Mouse (Mus musculus): ENCODE results near the gene Adamts4.

Gene Adamts4

GRCm38 (mm10) chr1:171275144-171275734 is 25.0 kb downstream of the Adamts4 start:
- Histone ChIP-seq H3K27me3 (ENCODE audit: control insufficient read depth, insufficient read depth, low read length, poor library complexity, severe bottlenecking) (no peaks in the 10 kb centered on the region), H3K36me3 (ENCODE audit: control insufficient read depth, insufficient read depth, low read length, poor library complexity, severe bottlenecking) (peaks cover 12% of the 10 kb centered on the region; the same call in 1 of the 2 replicates)
- DNase-seq (ENCODE audit: low read depth, low spot score), result no peak

GRCm38 (mm10) chr1:171276110-171276748 is 26.0 kb downstream of the Adamts4 start:
- no peak for DNase-seq (ENCODE audit: low read depth, low spot score)
- H3K27me3 ChIP-seq (ENCODE audit: control insufficient read depth, insufficient read depth, low read length, poor library complexity, severe bottlenecking), result no peaks in the 10 kb centered on the region
- peaks cover 12% of the 10 kb centered on the region; the same call in 1 of the 2 replicates for H3K36me3 ChIP-seq (ENCODE audit: control insufficient read depth, insufficient read depth, low read length, poor library complexity, severe bottlenecking)

DNA sequence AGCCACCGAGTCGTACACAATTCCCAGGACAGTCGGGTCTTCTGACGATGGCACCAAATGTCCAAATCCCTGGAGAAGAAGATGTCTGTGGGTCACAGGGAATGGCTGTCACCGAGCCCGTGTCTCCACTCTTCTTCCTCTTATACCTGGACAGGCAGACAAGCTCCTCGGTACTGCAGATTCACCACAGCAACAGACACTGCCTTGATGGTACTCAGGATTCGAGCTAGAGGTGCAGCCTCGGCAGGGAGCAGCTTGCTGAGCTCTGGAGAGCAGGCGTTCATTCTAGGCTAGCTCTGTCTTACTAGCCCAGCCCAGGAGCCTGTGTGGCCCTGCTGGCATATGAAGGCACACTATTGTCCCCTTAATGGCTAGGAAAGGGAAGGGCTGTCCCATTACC is 27.5 kb downstream of the Adamts4 start:
- no peaks in the 10 kb centered on the region for H3K27me3 ChIP-seq (ENCODE audit: control insufficient read depth, insufficient read depth, low read length, poor library complexity, severe bottlenecking)
- peaks cover 12% of the 10 kb centered on the region; the same call in 1 of the 2 replicates for H3K36me3 ChIP-seq (ENCODE audit: control insufficient read depth, insufficient read depth, low read length, poor library complexity, severe bottlenecking)
- DNase-seq (ENCODE audit: low read depth, low spot score), result no peak

DNA sequence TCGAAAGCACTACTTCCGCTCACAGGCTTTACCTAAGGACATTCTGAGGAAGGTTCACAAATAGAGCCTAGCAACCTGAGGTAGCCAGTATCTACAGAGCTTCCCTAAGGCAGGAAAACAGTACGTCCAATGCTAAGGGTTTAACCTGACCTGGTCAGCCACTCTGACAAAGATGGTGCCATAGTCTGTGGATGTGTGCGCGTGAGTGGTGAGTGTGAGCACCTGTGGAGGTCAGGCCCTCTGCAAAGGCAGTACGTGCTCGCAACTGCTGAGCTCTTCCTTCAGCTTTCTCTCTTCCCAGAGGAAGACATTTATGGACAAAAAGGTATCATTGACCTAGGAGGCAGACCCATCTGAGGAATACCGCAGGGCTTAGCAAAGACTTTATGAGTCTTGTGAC is 28.2 kb downstream of the Adamts4 start:
- no peak for DNase-seq (ENCODE audit: low read depth, low spot score)
- H3K36me3 ChIP-seq (ENCODE audit: control insufficient read depth, insufficient read depth, low read length, poor library complexity, severe bottlenecking), result peaks cover 9% of the 10 kb centered on the region; the same call in 1 of the 2 replicates
- H3K27me3 ChIP-seq (ENCODE audit: control insufficient read depth, insufficient read depth, low read length, poor library complexity, severe bottlenecking), result no peaks in the 10 kb centered on the region

- Histone ChIP-seq H3K36me3 (ENCODE audit: control insufficient read depth, insufficient read depth, low read length, poor library complexity, severe bottlenecking) (peaks cover 7% of the 10 kb centered on the region), H3K27me3 (ENCODE audit: control insufficient read depth, insufficient read depth, low read length, poor library complexity, severe bottlenecking) (no peaks in the 10 kb centered on the region)
- DNase-seq (ENCODE audit: low read depth, low spot score), result no peak
Measured at GRCm38 (mm10) chr1:171279012-171279705, 28.9 kb downstream of the Adamts4 start.

DNA sequence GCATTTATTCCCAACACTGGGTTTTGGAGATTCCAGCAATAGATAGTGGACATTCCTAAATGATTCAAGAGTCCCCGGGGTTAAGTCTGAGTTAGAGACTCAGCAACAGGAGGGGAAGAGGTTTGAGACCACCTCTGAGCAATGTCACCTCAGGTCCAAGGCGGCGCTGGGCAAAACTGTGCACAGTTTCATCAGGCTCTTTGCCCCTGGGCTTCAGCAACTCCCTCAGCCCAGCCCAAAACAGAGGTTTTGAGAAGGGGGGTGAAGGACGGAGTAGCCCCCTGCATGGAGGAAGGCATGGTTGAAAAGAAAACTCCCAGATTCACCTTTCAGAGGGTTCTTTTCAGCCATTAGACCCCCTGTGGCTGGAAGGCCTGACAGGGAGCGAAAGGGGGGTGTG is 29.5 kb downstream of the Adamts4 start:
- DNase-seq (ENCODE audit: low read depth, low spot score), result no peak
- Histone ChIP-seq H3K36me3 (ENCODE audit: control insufficient read depth, insufficient read depth, low read length, poor library complexity, severe bottlenecking) (peaks cover 7% of the 10 kb centered on the region), H3K27me3 (ENCODE audit: control insufficient read depth, insufficient read depth, low read length, poor library complexity, severe bottlenecking) (no peaks in the 10 kb centered on the region)

GRCm38 (mm10) chr1:171280250-171280915 is 30.2 kb downstream of the Adamts4 start:
- DNase-seq (ENCODE audit: low read depth, low spot score), result no peak
- no peaks in the 10 kb centered on the region for H3K27me3 ChIP-seq (ENCODE audit: control insufficient read depth, insufficient read depth, low read length, poor library complexity, severe bottlenecking)
- H3K36me3 ChIP-seq (ENCODE audit: control insufficient read depth, insufficient read depth, low read length, poor library complexity, severe bottlenecking), result peaks cover 7% of the 10 kb centered on the region

GRCm38 (mm10) chr1:171280916-171281527 is 30.8 kb downstream of the Adamts4 start, which contains the start of gene Ppox:
TSS of gene Ppox (minus strand) at chr1:171281186.
- H3K27me3 ChIP-seq (ENCODE audit: control insufficient read depth, insufficient read depth, low read length, poor library complexity, severe bottlenecking), result no peaks in the 10 kb centered on the region
- DNase-seq (ENCODE audit: low read depth, low spot score), result peak; percentile 95
- H3K36me3 ChIP-seq (ENCODE audit: control insufficient read depth, insufficient read depth, low read length, poor library complexity, severe bottlenecking), result peaks cover 6% of the 10 kb centered on the region

GRCm38 (mm10) chr1:171281528-171281923 is 31.3 kb downstream of the Adamts4 start:
- DNase-seq (ENCODE audit: low read depth, low spot score), result peak; percentile 69
- H3K27me3 ChIP-seq (ENCODE audit: control insufficient read depth, insufficient read depth, low read length, poor library complexity, severe bottlenecking), result no peaks in the 10 kb centered on the region
- peaks cover 2% of the 10 kb centered on the region; the same call in 1 of the 2 replicates for H3K36me3 ChIP-seq (ENCODE audit: control insufficient read depth, insufficient read depth, low read length, poor library complexity, severe bottlenecking)

DNA sequence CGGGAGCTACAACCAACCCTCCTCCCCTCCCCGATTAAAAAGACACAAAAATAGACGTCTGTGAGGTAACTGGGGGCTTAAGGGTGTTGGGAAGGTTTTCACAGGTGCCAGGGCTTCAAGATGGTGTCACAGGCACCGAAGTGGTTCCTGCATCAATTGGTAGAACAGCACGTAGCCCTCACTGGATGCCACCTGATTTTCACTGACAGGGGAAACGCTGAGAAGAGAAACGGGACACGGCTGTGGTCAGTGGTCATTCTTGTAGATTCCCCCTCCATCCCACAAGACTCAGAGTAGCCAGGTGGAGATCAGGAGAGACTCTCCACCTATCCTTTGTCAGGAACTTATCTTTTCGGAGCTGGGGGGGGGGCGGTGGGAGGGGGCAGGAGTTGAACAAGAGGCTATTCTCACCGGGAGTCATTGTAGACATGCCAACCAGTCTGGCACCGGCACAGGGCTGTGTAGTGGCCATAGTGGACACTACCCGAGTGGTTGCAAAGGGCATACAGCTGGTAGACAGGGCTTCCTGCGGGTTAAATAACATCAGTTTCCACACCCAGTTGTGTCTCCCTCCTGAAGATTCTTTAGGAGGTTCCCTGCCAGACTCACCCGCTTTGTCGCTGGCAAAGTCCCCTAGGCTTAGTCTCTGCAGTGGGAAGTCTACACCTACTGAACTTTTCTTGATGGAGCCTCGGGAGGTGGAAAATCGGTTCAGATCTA is 32.0 kb downstream of the Adamts4 start:
- DNase-seq (ENCODE audit: low read depth, low spot score), result no peak
- H3K36me3 ChIP-seq (ENCODE audit: control insufficient read depth, insufficient read depth, low read length, poor library complexity, severe bottlenecking), result peaks cover 2% of the 10 kb centered on the region; the same call in 1 of the 2 replicates
- H3K27me3 ChIP-seq (ENCODE audit: control insufficient read depth, insufficient read depth, low read length, poor library complexity, severe bottlenecking), result no peaks in the 10 kb centered on the region

DNA sequence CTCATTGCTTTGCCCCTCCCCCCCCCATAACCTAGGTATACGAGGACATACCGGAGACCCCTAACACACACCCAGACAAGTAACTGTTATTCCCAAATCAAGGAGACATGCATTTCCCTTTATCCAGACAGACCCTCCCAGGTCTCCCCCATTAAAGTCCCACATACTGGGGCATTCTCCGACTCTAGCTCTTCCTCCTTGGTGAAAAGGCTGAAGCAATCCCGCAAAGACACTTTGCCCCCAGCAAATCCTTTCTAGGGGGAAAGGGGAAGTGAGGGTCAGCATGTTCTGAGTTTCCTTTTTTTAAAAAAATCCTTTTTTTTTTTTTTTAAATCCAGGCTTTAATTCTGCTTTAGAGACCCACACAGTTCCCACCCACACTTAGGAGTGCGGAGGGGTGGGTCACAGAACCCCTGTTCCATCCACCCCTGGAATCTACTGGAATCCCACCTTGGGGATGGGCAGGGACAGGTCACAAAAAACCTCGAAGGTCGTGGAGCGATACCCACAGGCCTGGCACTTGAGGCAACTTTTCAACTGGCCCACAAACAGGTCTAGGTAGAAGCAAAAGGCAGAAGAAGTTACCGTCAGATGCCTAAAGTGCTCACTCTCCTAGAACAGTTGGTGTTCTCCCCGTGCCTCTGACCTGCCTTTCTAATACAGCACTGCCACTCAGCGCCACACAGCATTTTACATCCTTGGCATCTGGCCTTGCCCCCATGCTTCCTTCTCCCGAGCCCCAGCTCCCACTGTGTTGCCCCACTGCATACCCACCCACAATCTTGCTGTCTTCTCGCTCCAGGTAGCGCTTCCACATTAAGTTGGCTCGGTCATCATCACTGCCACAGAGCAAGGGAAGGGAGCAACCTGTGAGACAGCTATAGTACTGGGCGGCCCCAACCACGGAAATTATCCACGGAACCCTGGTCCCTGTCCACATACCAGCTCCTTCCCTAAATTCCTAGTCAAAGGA is 33.3 kb downstream of the Adamts4 start:
- Histone ChIP-seq H3K36me3 (ENCODE audit: control insufficient read depth, insufficient read depth, low read length, poor library complexity, severe bottlenecking) (peaks cover 2% of the 10 kb centered on the region; the same call in 1 of the 2 replicates), H3K27me3 (ENCODE audit: control insufficient read depth, insufficient read depth, low read length, poor library complexity, severe bottlenecking) (no peaks in the 10 kb centered on the region)
- DNase-seq (ENCODE audit: low read depth, low spot score), result no peak

DNA sequence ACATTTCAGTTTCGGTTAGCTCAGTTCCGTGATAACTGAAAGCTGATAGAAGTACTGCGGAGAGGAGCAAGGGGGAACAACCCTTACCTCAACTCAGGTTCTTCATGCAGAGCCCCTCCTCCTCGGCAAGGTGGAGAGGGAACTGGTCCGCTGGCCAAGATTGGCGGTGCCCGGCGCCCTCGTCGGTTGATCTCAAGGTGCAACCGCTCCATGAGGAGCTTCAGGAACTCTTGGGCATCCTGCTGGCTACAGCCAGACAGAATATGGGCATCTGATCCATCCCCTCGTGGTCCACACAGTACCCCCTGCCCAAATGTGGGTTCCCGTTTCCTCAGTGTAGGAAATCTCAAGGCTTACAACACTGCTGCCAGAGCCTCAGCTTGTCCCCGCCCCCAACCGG is 34.3 kb downstream of the Adamts4 start:
- Histone ChIP-seq H3K27me3 (ENCODE audit: control insufficient read depth, insufficient read depth, low read length, poor library complexity, severe bottlenecking) (no peaks in the 10 kb centered on the region), H3K36me3 (ENCODE audit: control insufficient read depth, insufficient read depth, low read length, poor library complexity, severe bottlenecking) (peaks cover 2% of the 10 kb centered on the region; the same call in 1 of the 2 replicates)
- DNase-seq (ENCODE audit: low read depth, low spot score), result no peak
